Mouse (Mus musculus) neutrophil, adult 5-6 weeks (primary cell): ENCODE results near the gene Sall4. TPM values are rescaled to one million over a fixed set of nuclear protein-coding genes. Genes with fewer than 3 reads are reported as not detected.

Source experiments
- ATAC-seq: fragments of 151-379, 151-347 bp; 2 replicates; pipeline ENCODE4 v1.8.0; 2017; ENCODE audit warnings: mild to moderate bottlenecking, moderate TSS enrichment; ENCODE audit not compliant: insufficient number of reproducible peaks, poor library complexity, low FRiP score, severe bottlenecking; ENCODE audit errors: extremely low read depth
- total RNA-seq: library from RNA; stranded (forward); fragments of 200-1000 nt; gene quantifications from 2 replicates; pipeline ENCODE4 v1.2.3, GENCODE M21; 2017

Gene Sall4
- total RNA-seq, 1 experiment from 2014 or later, result not detected

GRCm38 (mm10) chr2:168710979-168711378 is 56.8 kb downstream of the Sall4 start:
- ATAC-seq, result no peak

GRCm38 (mm10) chr2:168707766-168708165 is 60.0 kb downstream of the Sall4 start:
- no peak for ATAC-seq

GRCm38 (mm10) chr2:168702266-168702665 is 65.5 kb downstream of the Sall4 start:
- no peak for ATAC-seq

Other genes with a start within 250 kb of the Sall4 start
- 5.3 and 6.8 TPM in 2 replicates for gene Nfatc2, start 166.3 kb downstream of the Sall4 start, total RNA-seq
- 0.12 and 0.70 TPM in 2 replicates for gene Atp9a, start 25.5 kb downstream of the Sall4 start, total RNA-seq
- 12.8 and 14.3 TPM in 2 replicates for gene Zfp64, start 187.6 kb upstream of the Sall4 start, total RNA-seq